Mouse (Mus musculus) olfactory bulb, adult 2 months (tissue): ENCODE results near the gene Wdr4.

Experiments
- CTCF ChIP-seq: fragments of 200-500 bp; IDR thresholded peaks from 2 replicates; pipeline ENCODE4 v1.5.1; 2012; ENCODE audit warnings: low read depth, mild to moderate bottlenecking, low read length, moderate library complexity; ENCODE audit not compliant: insufficient read depth
- POLR2A ChIP-seq: fragments of 200-500 bp; IDR thresholded peaks from 2 replicates; pipeline ENCODE4 v1.6.1; 2012; ENCODE audit warnings: mild to moderate bottlenecking, low read depth, low read length, moderate library complexity; ENCODE audit not compliant: insufficient read depth

- TF ChIP-seq POLR2A: no peak
- TF ChIP-seq CTCF: no peak
These were observed 52.9 kb downstream of the Wdr4 start for GRCm38 (mm10) chr17:31466854-31467253.
